Mouse (Mus musculus) cerebellum, adult 2 months (tissue): Measurements from ENCODE around the gene Osm.

ENCODE experiments used
- CTCF ChIP-seq: fragments of 200-500 bp; IDR thresholded peaks from 2 replicates; pipeline ENCODE4 v1.5.1; 2011; ENCODE audit warnings: low read depth, mild to moderate bottlenecking, control low read depth, low read length, moderate library complexity, borderline replicate concordance; ENCODE audit not compliant: insufficient read depth
- POLR2A ChIP-seq: fragments of 200-500 bp; IDR thresholded peaks from 2 replicates; pipeline ENCODE4 v1.6.1; 2011; ENCODE audit warnings: low read length, control low read depth, borderline replicate concordance; ENCODE audit not compliant: insufficient read depth

- TF ChIP-seq CTCF (no peak), POLR2A (no peak)
Observed at GRCm38 (mm10) chr11:4195597-4196031, 40.6 kb upstream of the Osm start.
